In the genomic region with DNA sequence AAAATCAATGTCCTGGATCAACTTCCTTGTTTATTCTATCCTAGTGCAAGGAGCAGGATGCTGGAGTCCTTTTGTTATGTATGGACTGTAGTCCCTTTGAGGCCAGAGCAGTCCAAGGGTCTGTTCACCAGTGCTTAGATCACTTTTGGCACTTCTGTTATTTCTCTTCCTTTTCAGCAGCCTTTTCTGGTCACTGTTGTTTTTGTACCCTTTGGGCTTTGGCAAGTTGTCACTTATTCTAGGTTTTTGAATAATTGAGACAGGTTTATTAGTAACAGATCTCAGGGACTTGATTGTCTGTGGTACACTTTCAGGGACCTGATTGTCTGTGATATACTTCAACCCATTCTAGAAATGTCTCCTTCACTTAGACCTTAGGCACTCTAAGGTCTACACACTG, we compare ENCODE assay signal across 27 mouse cellular contexts.
"Had no signal": no experiment of that assay in that cellular context is flagged by ENCODE, and none has a peak within 500 bp of the region (broad histone marks: within the 10 kb centered on the region; RNA-seq: fewer than 3 reads in every experiment).

No protein-coding gene starts in this region.

- H3K27me3 ChIP-seq: embryonic facial prominence, embryonic 12.5 days; embryonic facial prominence, embryonic 13.5 days; embryonic facial prominence, embryonic 15.5 days; forebrain, embryonic 12.5 days; forebrain, embryonic 13.5 days; forebrain, embryonic 15.5 days had no signal

- DNase-seq: cerebellum, adult 2 months; cerebellum, adult 8-10 months; cerebellum, adult 9-10 months; cerebellum, adult 9-11 months; cerebellum, postnatal 10 days; cerebellum, postnatal 14 days; cerebellum, postnatal 25 days; cerebellum, postnatal 36 days; embryo, embryonic 11 days; forebrain, postnatal 0 days; gastrocnemius, adult 2 months; gastrocnemius, postnatal 10 days; gastrocnemius, postnatal 14 days; gastrocnemius, postnatal 25 days; gastrocnemius, postnatal 36 days; heart, adult 11 months; heart, adult 18-20 months; heart, adult 2 months had no signal

- H3K27ac ChIP-seq: embryonic facial prominence, embryonic 10.5 days; embryonic facial prominence, embryonic 12.5 days; embryonic facial prominence, embryonic 13.5 days; embryonic facial prominence, embryonic 15.5 days; forebrain, embryonic 10.5 days; forebrain, embryonic 12.5 days; forebrain, embryonic 13.5 days; forebrain, embryonic 15.5 days; gastrocnemius, adult 2 months; heart, adult 2 months had no signal

- H3K4me3 ChIP-seq: embryonic facial prominence, embryonic 10.5 days; embryonic facial prominence, embryonic 12.5 days; embryonic facial prominence, embryonic 13.5 days; embryonic facial prominence, embryonic 15.5 days; erythroblast, embryonic 14.5 days; forebrain, embryonic 10.5 days; forebrain, embryonic 12.5 days; forebrain, embryonic 13.5 days; forebrain, embryonic 15.5 days; gastrocnemius, adult 2 months; heart, adult 2 months had no signal

- H3K36me3 ChIP-seq: embryonic facial prominence, embryonic 10.5 days; embryonic facial prominence, embryonic 12.5 days; embryonic facial prominence, embryonic 13.5 days; embryonic facial prominence, embryonic 15.5 days; forebrain, embryonic 10.5 days; forebrain, embryonic 12.5 days; forebrain, embryonic 15.5 days had no signal

- H3K4me1 ChIP-seq: embryonic facial prominence, embryonic 10.5 days; embryonic facial prominence, embryonic 12.5 days; embryonic facial prominence, embryonic 13.5 days; embryonic facial prominence, embryonic 15.5 days; forebrain, embryonic 10.5 days; forebrain, embryonic 12.5 days; forebrain, embryonic 13.5 days; forebrain, embryonic 15.5 days had no signal
